ENCODE assay signal across 23 mouse cellular contexts in the genomic region with DNA sequence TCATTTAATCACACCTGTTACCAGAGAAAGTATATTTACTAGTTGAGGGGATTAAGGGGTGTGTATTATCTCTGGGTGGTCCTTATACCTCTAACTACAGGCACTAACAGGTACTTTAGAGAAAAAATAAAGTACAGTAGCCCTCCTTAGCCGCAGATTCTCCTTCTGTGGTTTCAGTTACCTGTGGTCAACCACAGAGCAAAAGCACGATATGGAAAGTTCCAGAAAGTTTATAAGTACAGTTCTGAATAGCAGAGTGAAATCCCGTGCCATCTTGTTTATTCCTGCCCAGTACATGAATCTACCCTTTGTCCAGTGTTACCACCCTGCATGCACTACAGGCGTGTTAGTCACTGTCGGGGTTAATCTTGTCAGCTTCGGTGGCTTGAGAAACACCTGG.
"Had no signal": no experiment of that assay in that cellular context is flagged by ENCODE, and none has a peak within 500 bp of the region (broad histone marks: within the 10 kb centered on the region; RNA-seq: fewer than 3 reads in every experiment).

No protein-coding gene starts in this region.

- H3K4me3 ChIP-seq: heart, embryonic 13.5 days; heart, embryonic 15.5 days; hindbrain, embryonic 12.5 days; intestine, embryonic 15.5 days; left cerebral cortex, adult 2 months; limb, embryonic 13.5 days; limb, embryonic 15.5 days; liver, embryonic 12.5 days had no signal

- H3K27me3 ChIP-seq: heart, embryonic 13.5 days; heart, embryonic 15.5 days; hindbrain, embryonic 12.5 days; intestine, embryonic 15.5 days; limb, embryonic 13.5 days; limb, embryonic 15.5 days; liver, embryonic 12.5 days had no signal

- H3K36me3 ChIP-seq: heart, embryonic 15.5 days; intestine, embryonic 15.5 days had no signal

- ATAC-seq: hindbrain, embryonic 16.5 days; liver, embryonic 12.5 days had no signal

- H3K27ac ChIP-seq: heart, embryonic 13.5 days; heart, embryonic 15.5 days; hindbrain, embryonic 12.5 days; hindbrain, embryonic 14.5 days; intestine, embryonic 15.5 days; limb, embryonic 13.5 days; limb, embryonic 15.5 days; liver, embryonic 12.5 days; liver, embryonic 14.5 days had no signal

- H3K9me3 ChIP-seq: heart, embryonic 13.5 days; heart, embryonic 15.5 days; hindbrain, embryonic 12.5 days; intestine, embryonic 15.5 days; limb, embryonic 13.5 days; limb, embryonic 15.5 days; liver, embryonic 12.5 days had no signal

- H3K4me2 ChIP-seq: heart, embryonic 11.5 days; heart, embryonic 13.5 days; heart, embryonic 15.5 days; hindbrain, embryonic 12.5 days; hindbrain, embryonic 14.5 days; intestine, embryonic 15.5 days; limb, embryonic 13.5 days; limb, embryonic 15.5 days; liver, embryonic 12.5 days had no signal

- DNase-seq: gastrocnemius, postnatal 14 days; gastrocnemius, postnatal 36 days; heart, postnatal 14 days; heart, postnatal 36 days; kidney, adult 18-20 months; kidney, adult 8-10 months; kidney, postnatal 10 days; kidney, postnatal 25 days; kidney, postnatal 4 days; left cerebral cortex, postnatal 4 days; lung, adult 18-20 months had no signal

- H3K4me1 ChIP-seq: intestine, embryonic 15.5 days; liver, embryonic 12.5 days had no signal

- H3K9ac ChIP-seq: heart, embryonic 13.5 days; heart, embryonic 15.5 days; hindbrain, embryonic 12.5 days; hindbrain, embryonic 14.5 days; intestine, embryonic 15.5 days; limb, embryonic 13.5 days; limb, embryonic 15.5 days; liver, embryonic 12.5 days; liver, embryonic 14.5 days had no signal
